Mouse (Mus musculus): ENCODE data around the gene Phf10. TPM values are rescaled to one million over a fixed set of nuclear protein-coding genes. Genes with fewer than 3 reads are reported as not detected.
"Not testable (repeated sequence)": the region's sequence is repeated elsewhere in the genome, so short reads cannot be mapped to it uniquely, and the experiment has no call there.

Gene Phf10
- polyA plus RNA-seq, 1 experiment from 2014 or later, result 27.7 TPM

- not testable (repeated sequence) for DNase-seq (ENCODE audit: low spot score); H3K9me3 ChIP-seq (replicated peaks); H3K27me3 ChIP-seq (ENCODE audit: low read depth, poor library complexity, severe bottlenecking); H3K27ac ChIP-seq (replicated peaks); H3K4me3 ChIP-seq
- Histone ChIP-seq H3K4me1 (peaks cover 12% of the 10 kb centered on the region), H3K36me3 (peaks cover 11% of the 10 kb centered on the region; the same call in 1 of the 2 replicates)
- no CpG with 5 or more reads among the region's 44 CpGs for WGBS
Observed at GRCm38 (mm10) chr17:14961557-14962154, 583 bp upstream of the Phf10 start.

GRCm38 (mm10) chr17:14960520-14960919 is 553 bp downstream of the Phf10 start:
- Histone ChIP-seq H3K27ac (replicated peaks) (peak overlapping the region; percentile 87), H3K4me1 (peaks cover 12% of the 10 kb centered on the region), H3K4me3 (peak overlapping the region; percentile 77), H3K27me3 (ENCODE audit: low read depth, poor library complexity, severe bottlenecking) (no peaks in the 10 kb centered on the region), H3K36me3 (peaks cover 14% of the 10 kb centered on the region; the same call in 1 of the 2 replicates), H3K9me3 (replicated peaks) (no peaks in the 10 kb centered on the region)
- WGBS, result under 1% methylated on average over 20 of the region's 23 CpGs
- DNase-seq (ENCODE audit: low spot score), result peak; percentile 40

GRCm38 (mm10) chr17:14959979-14960378 is 1.1 kb downstream of the Phf10 start:
- WGBS, result 34% methylated on average over 3 of the region's 3 CpGs
- no peaks in the 10 kb centered on the region for H3K9me3 ChIP-seq (replicated peaks)
- peaks cover 12% of the 10 kb centered on the region for H3K4me1 ChIP-seq
- no peak for DNase-seq (ENCODE audit: low spot score)
- no peaks in the 10 kb centered on the region for H3K27me3 ChIP-seq (ENCODE audit: low read depth, poor library complexity, severe bottlenecking)
- peaks cover 14% of the 10 kb centered on the region; the same call in 1 of the 2 replicates for H3K36me3 ChIP-seq
- peak overlapping the region; percentile 77 for H3K4me3 ChIP-seq
- no peak overlapping the region for H3K27ac ChIP-seq (replicated peaks)

GRCm38 (mm10) chr17:14958686-14959327 is 2.3 kb downstream of the Phf10 start:
- H3K36me3 ChIP-seq, result peaks cover 21% of the 10 kb centered on the region
- no peak overlapping the region for H3K27ac ChIP-seq (replicated peaks)
- no peaks in the 10 kb centered on the region for H3K27me3 ChIP-seq (ENCODE audit: low read depth, poor library complexity, severe bottlenecking)
- H3K9me3 ChIP-seq (replicated peaks), result no peaks in the 10 kb centered on the region
- H3K4me1 ChIP-seq, result peaks cover 12% of the 10 kb centered on the region
- no peak for DNase-seq (ENCODE audit: low spot score)
- 91% methylated on average over 5 of the region's 5 CpGs for WGBS
- no peak overlapping the region for H3K4me3 ChIP-seq

GRCm38 (mm10) chr17:14953452-14953851 is 7.6 kb downstream of the Phf10 start:
- DNase-seq (ENCODE audit: low spot score), result no peak
- H3K27me3 ChIP-seq (ENCODE audit: low read depth, poor library complexity, severe bottlenecking), result no peaks in the 10 kb centered on the region
- 91% methylated on average over 8 of the region's 8 CpGs for WGBS
- no peaks in the 10 kb centered on the region for H3K4me1 ChIP-seq
- H3K36me3 ChIP-seq, result peaks cover 69% of the 10 kb centered on the region
- H3K27ac ChIP-seq (replicated peaks), result no peak overlapping the region
- H3K9me3 ChIP-seq (replicated peaks), result no peaks in the 10 kb centered on the region
- H3K4me3 ChIP-seq, result no peak overlapping the region

GRCm38 (mm10) chr17:14949161-14949827 is 11.8 kb downstream of the Phf10 start:
- H3K36me3 ChIP-seq, result peaks cover 89% of the 10 kb centered on the region

GRCm38 (mm10) chr17:14944551-14944950 is 16.5 kb downstream of the Phf10 start:
- no peak for DNase-seq (ENCODE audit: low spot score)
- WGBS, result 95% methylated on average over 1 of the region's 1 CpGs
- peaks cover 42% of the 10 kb centered on the region for H3K36me3 ChIP-seq
- H3K9me3 ChIP-seq (replicated peaks), result no peaks in the 10 kb centered on the region
- H3K27ac ChIP-seq (replicated peaks), result no peak overlapping the region
- H3K4me1 ChIP-seq, result peaks cover 23% of the 10 kb centered on the region
- H3K27me3 ChIP-seq (ENCODE audit: low read depth, poor library complexity, severe bottlenecking), result no peaks in the 10 kb centered on the region
- peak overlapping the region; percentile 77; the same call in 1 of the 2 replicates for H3K4me3 ChIP-seq

More at GRCm38 (mm10) chr17:14949161-14949827, 11.8 kb downstream of the Phf10 start:
- DNase-seq (ENCODE audit: low spot score), result no peak
- H3K4me1 ChIP-seq, result peaks cover 5% of the 10 kb centered on the region
- no peaks in the 10 kb centered on the region for H3K27me3 ChIP-seq (ENCODE audit: low read depth, poor library complexity, severe bottlenecking)
- H3K27ac ChIP-seq (replicated peaks), result no peak overlapping the region
- H3K4me3 ChIP-seq, result no peak overlapping the region
- 88% methylated on average over 7 of the region's 7 CpGs for WGBS
- no peaks in the 10 kb centered on the region for H3K9me3 ChIP-seq (replicated peaks)

- H3K27ac ChIP-seq (replicated peaks), result peak overlapping the region; percentile 85
- peaks cover 23% of the 10 kb centered on the region for H3K4me1 ChIP-seq
- peaks cover 34% of the 10 kb centered on the region for H3K36me3 ChIP-seq
- H3K9me3 ChIP-seq (replicated peaks), result no peaks in the 10 kb centered on the region
- WGBS, result 25% methylated on average over 16 of the region's 16 CpGs
- DNase-seq (ENCODE audit: low spot score), result no peak
- H3K27me3 ChIP-seq (ENCODE audit: low read depth, poor library complexity, severe bottlenecking), result no peaks in the 10 kb centered on the region
- peak overlapping the region; percentile 77 for H3K4me3 ChIP-seq
Observed at GRCm38 (mm10) chr17:14943729-14944059, 17.4 kb downstream of the Phf10 start.

GRCm38 (mm10) chr17:14943009-14943728 is 17.9 kb downstream of the Phf10 start, which contains the start of the genes Wdr27 and 1600012H06Rik:
TSS of gene Wdr27 (minus strand) at chr17:14943158.
TSS of gene 1600012H06Rik (plus strand) at chr17:14943184.
- WGBS, result under 1% methylated on average over 54 of the region's 54 CpGs
- DNase-seq (ENCODE audit: low spot score), result peak; percentile 99
- Histone ChIP-seq H3K36me3 (peaks cover 29% of the 10 kb centered on the region), H3K27ac (replicated peaks) (peak within 1 kb of the TSS; percentile 85), H3K9me3 (replicated peaks) (no peaks in the 10 kb centered on the region), H3K4me1 (peaks cover 23% of the 10 kb centered on the region), H3K4me3 (peak within 1 kb of the TSS; percentile 77), H3K27me3 (ENCODE audit: low read depth, poor library complexity, severe bottlenecking) (no peaks in the 10 kb centered on the region)

GRCm38 (mm10) chr17:14942181-14942580 is 18.9 kb downstream of the Phf10 start:
- peak overlapping the region; percentile 85 for H3K27ac ChIP-seq (replicated peaks)
- peaks cover 23% of the 10 kb centered on the region for H3K36me3 ChIP-seq
- H3K4me3 ChIP-seq, result peak overlapping the region; percentile 77
- not testable (repeated sequence) for H3K9me3 ChIP-seq (replicated peaks); H3K27me3 ChIP-seq (ENCODE audit: low read depth, poor library complexity, severe bottlenecking); DNase-seq (ENCODE audit: low spot score)
- WGBS, result 68% methylated on average over 6 of the region's 6 CpGs
- peaks cover 23% of the 10 kb centered on the region for H3K4me1 ChIP-seq

- no peak for DNase-seq (ENCODE audit: low spot score)
- Histone ChIP-seq H3K9me3 (replicated peaks) (no peaks in the 10 kb centered on the region), H3K27ac (replicated peaks) (no peak overlapping the region), H3K4me3 (no peak overlapping the region), H3K27me3 (ENCODE audit: low read depth, poor library complexity, severe bottlenecking) (no peaks in the 10 kb centered on the region), H3K4me1 (no peaks in the 10 kb centered on the region), H3K36me3 (no peaks in the 10 kb centered on the region)
- 74% methylated on average over 5 of the region's 5 CpGs for WGBS
Observed at GRCm38 (mm10) chr17:14935841-14936605, 25.1 kb downstream of the Phf10 start.

GRCm38 (mm10) chr17:14935280-14935679 is 25.8 kb downstream of the Phf10 start:
- WGBS, result 84% methylated on average over 14 of the region's 14 CpGs

More at GRCm38 (mm10) chr17:14935280-14935679, 25.8 kb downstream of the Phf10 start:
- H3K4me1 ChIP-seq; H3K4me3 ChIP-seq; H3K27ac ChIP-seq (replicated peaks); H3K36me3 ChIP-seq; DNase-seq (ENCODE audit: low spot score); H3K9me3 ChIP-seq (replicated peaks); H3K27me3 ChIP-seq (ENCODE audit: low read depth, poor library complexity, severe bottlenecking): not testable (repeated sequence)
